Mouse (Mus musculus): ENCODE data around the gene Gm42906. TPM values are rescaled to one million over a fixed set of nuclear protein-coding genes. Genes with fewer than 3 reads are reported as not detected.
A peak's percentile ranks its signal among the peaks of the same experiment; 100 is the strongest.

Gene Gm42906
- polyA plus RNA-seq, 1 experiment: not detected

- Histone ChIP-seq H3K27ac (ENCODE audit: insufficient read depth, low read length) (no peak overlapping the region), H3K9ac (ENCODE audit: low read depth, poor library complexity, severe bottlenecking) (no peak overlapping the region), H3K4me1 (ENCODE audit: control insufficient read depth, insufficient read depth, low read length) (peaks cover 6% of the 10 kb centered on the region), H3K27me3 (ENCODE audit: control insufficient read depth, insufficient read depth, low read length, poor library complexity, severe bottlenecking) (no peaks in the 10 kb centered on the region), H3K4me3 (ENCODE audit: low read depth, low read length) (no peak overlapping the region), H3K9me3 (replicated peaks; ENCODE audit: control insufficient read depth, insufficient read depth, low read length, poor library complexity, severe bottlenecking) (no peaks in the 10 kb centered on the region; the same call in 1 of the 2 replicates), H3K36me3 (ENCODE audit: control insufficient read depth, insufficient read depth, low read length, poor library complexity, severe bottlenecking) (no peaks in the 10 kb centered on the region)
- no peak for TF ChIP-seq POLR2A (IDR thresholded peaks at IDR 0.05; ENCODE audit: insufficient read depth, low read length)
- TF ChIP-seq EP300 (IDR thresholded peaks at IDR 0.05; ENCODE audit: insufficient read depth, low read depth, low read length): no peak
- TF ChIP-seq CTCF (IDR thresholded peaks at IDR 0.05; ENCODE audit: low read depth, low read length): no peak
These were observed 401.9 kb downstream of the Gm42906 start for GRCm38 (mm10) chr5:151026069-151026468.

- TF ChIP-seq EP300 (IDR thresholded peaks at IDR 0.05; ENCODE audit: insufficient read depth, low read depth, low read length) (no peak), POLR2A (IDR thresholded peaks at IDR 0.05; ENCODE audit: insufficient read depth, low read length) (no peak), CTCF (IDR thresholded peaks at IDR 0.05; ENCODE audit: low read depth, low read length) (no peak)
- Histone ChIP-seq H3K27ac (ENCODE audit: insufficient read depth, low read length) (no peak overlapping the region), H3K27me3 (ENCODE audit: control insufficient read depth, insufficient read depth, low read length, poor library complexity, severe bottlenecking) (no peaks in the 10 kb centered on the region), H3K4me3 (ENCODE audit: low read depth, low read length) (no peak overlapping the region), H3K9me3 (replicated peaks; ENCODE audit: control insufficient read depth, insufficient read depth, low read length, poor library complexity, severe bottlenecking) (no peaks in the 10 kb centered on the region; the same call in 1 of the 2 replicates), H3K36me3 (ENCODE audit: control insufficient read depth, insufficient read depth, low read length, poor library complexity, severe bottlenecking) (no peaks in the 10 kb centered on the region), H3K4me1 (ENCODE audit: control insufficient read depth, insufficient read depth, low read length) (peaks cover 6% of the 10 kb centered on the region), H3K9ac (ENCODE audit: low read depth, poor library complexity, severe bottlenecking) (no peak overlapping the region)
These were observed 403.5 kb downstream of the Gm42906 start for GRCm38 (mm10) chr5:151024483-151024882.

DNA sequence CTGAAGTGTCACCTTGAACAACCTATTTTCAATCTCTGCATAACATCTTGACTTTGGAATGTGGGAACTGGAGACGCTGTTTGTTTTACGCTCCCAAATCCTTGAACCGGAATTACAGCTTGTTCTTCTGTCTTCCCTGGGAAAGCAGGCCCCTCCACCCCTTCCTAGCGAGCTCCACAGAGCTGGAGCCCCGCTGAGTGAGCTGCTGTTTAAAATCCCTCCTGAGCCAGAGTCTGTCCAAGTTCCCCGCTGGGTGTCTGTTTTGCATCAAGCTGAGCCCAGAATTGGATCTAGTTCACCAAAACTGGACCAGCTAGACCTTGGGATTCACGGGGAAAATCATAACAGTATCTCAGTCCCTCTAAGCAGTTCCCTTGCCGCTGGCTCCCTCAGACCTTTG is 404.5 kb downstream of the Gm42906 start:
- H3K9ac ChIP-seq (ENCODE audit: low read depth, poor library complexity, severe bottlenecking): no peak overlapping the region

GRCm38 (mm10) chr5:151022939-151023338 is 405.0 kb downstream of the Gm42906 start:
- Histone ChIP-seq H3K27ac (ENCODE audit: insufficient read depth, low read length) (no peak overlapping the region), H3K4me3 (ENCODE audit: low read depth, low read length) (no peak overlapping the region), H3K9me3 (replicated peaks; ENCODE audit: control insufficient read depth, insufficient read depth, low read length, poor library complexity, severe bottlenecking) (no peaks in the 10 kb centered on the region; the same call in 1 of the 2 replicates), H3K4me1 (ENCODE audit: control insufficient read depth, insufficient read depth, low read length) (peaks cover 6% of the 10 kb centered on the region), H3K36me3 (ENCODE audit: control insufficient read depth, insufficient read depth, low read length, poor library complexity, severe bottlenecking) (no peaks in the 10 kb centered on the region), H3K27me3 (ENCODE audit: control insufficient read depth, insufficient read depth, low read length, poor library complexity, severe bottlenecking) (no peaks in the 10 kb centered on the region), H3K9ac (ENCODE audit: low read depth, poor library complexity, severe bottlenecking) (no peak overlapping the region)
- TF ChIP-seq POLR2A (IDR thresholded peaks at IDR 0.05; ENCODE audit: insufficient read depth, low read length): no peak

More for the DNA sequence above, 404.5 kb downstream of the Gm42906 start:
- H3K9me3 ChIP-seq (replicated peaks; ENCODE audit: control insufficient read depth, insufficient read depth, low read length, poor library complexity, severe bottlenecking): no peaks in the 10 kb centered on the region; the same call in 1 of the 2 replicates
- TF ChIP-seq EP300 (IDR thresholded peaks at IDR 0.05; ENCODE audit: insufficient read depth, low read depth, low read length) (0 out of 2 replicates have a peak, but pooled peaks have one; percentile 55), CTCF (IDR thresholded peaks at IDR 0.05; ENCODE audit: low read depth, low read length) (no peak)
- H3K27me3 ChIP-seq (ENCODE audit: control insufficient read depth, insufficient read depth, low read length, poor library complexity, severe bottlenecking): no peaks in the 10 kb centered on the region
- H3K27ac ChIP-seq (ENCODE audit: insufficient read depth, low read length): no peak overlapping the region
- H3K4me1 ChIP-seq (ENCODE audit: control insufficient read depth, insufficient read depth, low read length): peaks cover 6% of the 10 kb centered on the region
- H3K36me3 ChIP-seq (ENCODE audit: control insufficient read depth, insufficient read depth, low read length, poor library complexity, severe bottlenecking): no peaks in the 10 kb centered on the region
- no peak overlapping the region for H3K4me3 ChIP-seq (ENCODE audit: low read depth, low read length)

GRCm38 (mm10) chr5:151022026-151022425 is 405.9 kb downstream of the Gm42906 start:
- Histone ChIP-seq H3K9ac (ENCODE audit: low read depth, poor library complexity, severe bottlenecking) (no peak overlapping the region), H3K36me3 (ENCODE audit: control insufficient read depth, insufficient read depth, low read length, poor library complexity, severe bottlenecking) (no peaks in the 10 kb centered on the region), H3K4me1 (ENCODE audit: control insufficient read depth, insufficient read depth, low read length) (peaks cover 6% of the 10 kb centered on the region), H3K4me3 (ENCODE audit: low read depth, low read length) (no peak overlapping the region), H3K27ac (ENCODE audit: insufficient read depth, low read length) (no peak overlapping the region), H3K27me3 (ENCODE audit: control insufficient read depth, insufficient read depth, low read length, poor library complexity, severe bottlenecking) (no peaks in the 10 kb centered on the region), H3K9me3 (replicated peaks; ENCODE audit: control insufficient read depth, insufficient read depth, low read length, poor library complexity, severe bottlenecking) (no peaks in the 10 kb centered on the region; the same call in 1 of the 2 replicates)
- TF ChIP-seq CTCF (IDR thresholded peaks at IDR 0.05; ENCODE audit: low read depth, low read length) (no peak), EP300 (IDR thresholded peaks at IDR 0.05; ENCODE audit: insufficient read depth, low read depth, low read length) (no peak), POLR2A (IDR thresholded peaks at IDR 0.05; ENCODE audit: insufficient read depth, low read length) (no peak)

GRCm38 (mm10) chr5:151020831-151021230 is 407.1 kb downstream of the Gm42906 start:
- H3K36me3 ChIP-seq (ENCODE audit: control insufficient read depth, insufficient read depth, low read length, poor library complexity, severe bottlenecking): no peaks in the 10 kb centered on the region
- H3K4me1 ChIP-seq (ENCODE audit: control insufficient read depth, insufficient read depth, low read length): peaks cover 4% of the 10 kb centered on the region
- H3K9me3 ChIP-seq (replicated peaks; ENCODE audit: control insufficient read depth, insufficient read depth, low read length, poor library complexity, severe bottlenecking): no peaks in the 10 kb centered on the region; the same call in 1 of the 2 replicates
- no peak overlapping the region for H3K4me3 ChIP-seq (ENCODE audit: low read depth, low read length)
- H3K9ac ChIP-seq (ENCODE audit: low read depth, poor library complexity, severe bottlenecking): no peak overlapping the region
- no peaks in the 10 kb centered on the region for H3K27me3 ChIP-seq (ENCODE audit: control insufficient read depth, insufficient read depth, low read length, poor library complexity, severe bottlenecking)
- TF ChIP-seq POLR2A (IDR thresholded peaks at IDR 0.05; ENCODE audit: insufficient read depth, low read length): no peak
- no peak overlapping the region for H3K27ac ChIP-seq (ENCODE audit: insufficient read depth, low read length)
